Mouse (Mus musculus) small intestine, adult 10 weeks (tissue): ENCODE measurements around the gene Sppl2b. TPM values are rescaled to one million over a fixed set of nuclear protein-coding genes. Genes with fewer than 3 reads are reported as not detected.

ENCODE experiments used
- polyA plus RNA-seq: library from polyadenylated mRNA; stranded (reverse); fragments of 350-450 nt; fragmentation: Illumina TruSeq; extraction: RNeasy Lipid Tissue Mini Kit (QIAGEN cat#74804); gene quantifications from one replicate; pipeline ENCODE4 v1.2.3, GENCODE M21; 2014; ENCODE audit warnings: low replicate concordance

The Sppl2b gene
- polyA plus RNA-seq = 0.11 TPM

DNA sequence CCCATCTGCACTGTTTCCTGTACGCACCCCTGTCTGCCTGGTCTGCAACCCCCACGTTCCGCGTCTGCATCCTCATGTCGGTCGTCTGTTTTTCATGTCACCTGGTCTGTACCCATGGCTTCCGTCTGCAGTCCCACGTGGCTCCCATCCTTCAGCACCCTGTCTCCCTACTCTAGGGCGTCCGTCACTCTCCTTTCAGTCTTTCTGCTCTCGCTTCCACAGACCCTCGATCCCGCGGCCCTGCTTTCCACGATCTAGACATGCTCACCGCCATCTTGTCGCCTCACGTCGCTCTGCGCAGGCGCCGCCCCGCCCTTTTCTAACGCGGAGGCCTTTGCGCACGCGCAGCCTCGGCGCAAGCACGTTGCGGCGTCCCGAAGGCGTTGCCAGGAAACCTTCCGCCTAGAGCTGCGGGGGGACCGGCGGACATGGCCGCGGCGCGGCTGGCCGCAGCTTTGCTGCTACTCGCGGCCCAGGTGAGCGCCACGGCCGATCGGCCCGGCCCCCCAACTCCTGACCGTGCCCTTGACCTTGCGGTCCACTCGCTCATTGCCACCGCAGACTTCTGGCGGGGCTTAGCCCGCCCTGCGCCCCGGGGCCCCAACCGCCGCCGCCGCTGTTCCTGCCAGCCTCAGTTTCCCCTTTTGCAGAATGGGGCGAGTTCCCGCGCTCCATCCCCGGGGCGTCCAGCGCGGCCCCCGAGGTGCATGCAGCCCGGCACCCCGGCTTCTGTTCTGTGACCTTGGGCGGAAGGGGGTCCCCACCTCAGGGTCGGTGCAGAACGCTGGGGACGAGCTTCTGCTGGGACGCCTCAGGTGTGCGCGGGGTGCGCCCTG, at the start of gene Sppl2b, which contains the start of gene Lsm7:
Gene Sppl2b (plus strand): TSS at position 363 of the 836 bp plus-strand sequence.
Gene Lsm7 (minus strand): TSS at position 297 of the 836 bp plus-strand sequence.

DNA sequence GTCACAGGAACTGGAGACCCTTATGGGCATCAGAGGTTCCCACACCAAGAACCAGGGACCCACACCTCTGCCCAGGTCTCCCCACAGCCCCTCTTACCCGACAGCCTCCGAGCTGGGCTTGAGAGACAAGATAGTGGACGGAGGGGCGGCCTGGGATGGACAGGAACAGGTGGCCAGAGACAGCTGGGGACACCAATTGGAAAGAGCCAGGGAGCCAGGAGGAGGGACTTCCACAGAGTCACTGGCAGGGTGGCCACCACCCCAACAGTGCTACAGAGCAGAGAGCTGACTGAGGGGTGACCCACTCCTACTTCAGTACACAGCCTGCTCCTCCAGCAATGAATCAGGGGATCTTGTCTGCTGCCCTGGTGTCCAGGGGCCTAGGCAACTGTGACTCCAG, 41.7 kb upstream of the Sppl2b start, which contains the start of gene Jsrp1:
Gene Jsrp1 (minus strand): TSS at position 133 of the 400 bp plus-strand sequence.

DNA sequence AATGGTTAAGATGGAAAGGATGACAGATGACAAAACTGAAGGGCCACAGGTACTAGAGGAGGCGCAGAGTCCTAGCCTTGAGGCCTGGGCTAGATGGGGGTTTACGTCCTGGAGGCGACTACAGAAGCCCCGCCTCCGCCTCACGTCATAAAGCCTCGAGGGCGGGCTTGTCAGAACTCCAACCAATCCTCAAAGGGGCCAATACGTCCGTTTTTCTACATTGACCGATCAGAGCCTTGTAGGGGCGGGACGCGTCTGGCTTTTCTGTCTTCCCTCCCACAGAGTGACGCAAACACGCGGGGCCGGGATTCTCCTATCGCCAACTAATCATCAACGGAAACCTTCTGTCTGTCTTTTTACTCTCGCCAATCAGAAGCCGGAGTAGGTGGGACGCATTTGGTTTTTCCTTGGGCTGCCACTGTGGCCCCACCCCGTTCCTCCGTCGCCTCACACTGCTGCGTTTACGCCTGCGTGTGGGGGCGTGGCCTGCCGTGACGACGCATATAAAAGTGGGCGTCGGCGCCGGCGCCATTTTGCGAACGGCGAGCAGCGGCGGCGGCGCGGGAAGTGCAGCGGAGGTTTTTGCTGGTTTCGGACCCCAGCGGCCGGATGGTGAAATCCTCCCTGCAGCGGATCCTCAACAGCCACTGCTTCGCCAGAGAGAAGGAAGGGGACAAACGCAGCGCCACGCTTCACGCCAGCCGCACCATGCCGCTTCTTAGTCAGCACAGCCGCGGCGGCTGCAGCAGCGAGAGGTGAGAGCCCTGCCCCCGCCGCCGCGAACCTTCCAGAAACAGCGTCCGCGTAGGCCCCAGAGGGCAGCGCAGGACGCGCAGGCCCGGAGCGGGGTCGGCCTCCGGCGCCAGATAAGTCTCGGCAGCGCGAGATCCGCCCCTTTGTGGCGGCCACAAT, 28.7 kb upstream of the Sppl2b start, which contains the start of gene Oaz1:
Gene Oaz1 (plus strand): TSS at position 506 of the 912 bp plus-strand sequence.

DNA sequence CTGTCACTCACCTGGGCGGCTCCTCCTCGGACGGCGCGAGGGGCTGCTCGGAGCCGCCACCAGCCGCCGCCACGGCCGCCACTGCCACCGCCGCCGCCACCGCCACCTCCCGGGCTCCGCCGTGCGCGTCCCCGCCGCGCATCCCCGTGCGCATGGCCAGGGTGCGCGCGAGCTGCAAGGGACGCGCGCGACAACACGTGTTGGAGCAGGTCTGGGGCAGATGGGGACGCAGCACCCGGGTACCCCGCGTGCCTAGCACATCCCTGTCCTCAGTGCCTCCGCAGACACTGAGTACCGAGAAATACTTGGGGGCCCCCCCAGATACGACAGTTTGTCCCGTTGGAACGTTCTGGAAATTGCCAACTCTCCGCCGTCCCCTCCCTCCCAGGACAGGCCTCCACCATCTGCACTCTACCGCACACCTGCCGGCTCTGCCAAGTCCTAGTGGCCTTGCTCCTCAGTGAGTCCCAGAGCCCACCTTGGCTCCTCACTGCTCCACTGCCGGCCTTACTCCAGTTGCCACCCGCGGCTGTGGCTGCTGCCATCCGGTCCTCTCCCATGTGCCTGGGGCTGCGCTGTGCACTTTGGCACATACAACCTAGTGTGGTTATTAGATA, 11.0 kb upstream of the Sppl2b start, which contains the start of gene Lingo3:
Gene Lingo3 (minus strand): TSS at position 109 of the 617 bp plus-strand sequence.

DNA sequence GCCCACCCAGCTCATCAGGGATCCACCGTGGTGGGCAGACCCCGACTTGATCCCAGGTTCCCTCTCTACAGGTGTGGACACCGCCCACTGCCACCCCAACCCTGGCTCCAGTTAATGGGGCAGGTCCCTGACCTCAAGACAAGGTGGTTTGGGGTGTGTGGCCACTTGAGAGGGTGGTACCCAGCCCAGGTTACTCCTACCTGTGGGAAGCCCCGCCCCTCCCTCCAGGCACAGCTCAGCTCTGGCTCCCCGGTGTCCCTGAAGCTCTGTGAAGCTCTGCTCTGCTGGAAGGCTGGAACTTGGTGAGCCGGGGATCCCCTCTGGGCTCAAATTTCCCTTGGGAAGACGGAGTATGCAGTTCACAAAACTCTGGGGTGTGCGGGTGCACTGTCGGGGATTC, 16.5 kb downstream of the Sppl2b start, which contains the start of gene Tmprss9:
Gene Tmprss9 (plus strand): TSS at position 268 of the 400 bp plus-strand sequence.

DNA sequence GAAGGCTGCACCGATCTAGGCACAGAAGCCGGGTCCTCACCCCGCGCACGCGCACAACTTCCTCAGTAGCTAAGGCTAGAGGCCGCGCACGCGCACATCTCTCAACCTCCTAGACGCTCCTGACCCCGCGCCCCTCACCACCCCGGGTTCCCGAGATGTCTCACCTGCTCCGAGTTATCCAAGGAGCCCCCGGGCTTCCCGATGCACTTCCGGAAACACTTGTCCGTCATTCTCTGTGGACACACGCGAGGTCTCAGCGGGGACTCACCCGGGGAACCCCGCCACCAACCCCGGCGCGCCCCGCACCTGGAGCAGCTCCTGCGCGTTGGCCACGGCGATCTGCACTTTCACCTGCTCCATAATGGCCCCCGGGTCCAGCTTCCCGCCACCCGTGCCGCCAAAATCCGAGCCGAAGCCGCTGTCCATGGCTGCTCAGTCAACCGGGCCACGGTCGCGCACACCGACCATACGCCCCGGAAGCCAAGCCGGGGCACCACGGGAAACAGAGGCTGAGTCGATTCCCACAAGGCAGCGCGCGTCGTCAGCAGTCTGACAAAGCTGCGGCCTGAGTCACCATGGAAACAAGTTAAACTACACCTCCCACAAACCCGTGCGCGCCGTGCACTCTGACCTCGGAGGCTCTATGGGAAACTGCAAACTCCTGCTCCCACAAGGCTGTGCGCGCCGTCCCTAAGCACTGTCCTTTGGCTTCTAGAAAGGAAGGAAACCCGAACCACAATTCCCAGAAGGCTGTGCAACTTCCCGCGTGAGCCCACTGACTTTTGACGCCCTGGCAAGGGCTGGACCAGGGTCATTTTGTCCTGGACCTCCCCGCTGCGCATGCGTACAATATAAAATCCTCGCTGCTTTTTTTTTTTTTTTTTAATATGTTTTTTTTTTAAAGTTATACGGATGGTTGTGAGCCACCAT, 45.5 kb downstream of the Sppl2b start, which contains the start of gene Timm13:
Gene Timm13 (minus strand): TSS at position 652 of the 930 bp plus-strand sequence.

DNA sequence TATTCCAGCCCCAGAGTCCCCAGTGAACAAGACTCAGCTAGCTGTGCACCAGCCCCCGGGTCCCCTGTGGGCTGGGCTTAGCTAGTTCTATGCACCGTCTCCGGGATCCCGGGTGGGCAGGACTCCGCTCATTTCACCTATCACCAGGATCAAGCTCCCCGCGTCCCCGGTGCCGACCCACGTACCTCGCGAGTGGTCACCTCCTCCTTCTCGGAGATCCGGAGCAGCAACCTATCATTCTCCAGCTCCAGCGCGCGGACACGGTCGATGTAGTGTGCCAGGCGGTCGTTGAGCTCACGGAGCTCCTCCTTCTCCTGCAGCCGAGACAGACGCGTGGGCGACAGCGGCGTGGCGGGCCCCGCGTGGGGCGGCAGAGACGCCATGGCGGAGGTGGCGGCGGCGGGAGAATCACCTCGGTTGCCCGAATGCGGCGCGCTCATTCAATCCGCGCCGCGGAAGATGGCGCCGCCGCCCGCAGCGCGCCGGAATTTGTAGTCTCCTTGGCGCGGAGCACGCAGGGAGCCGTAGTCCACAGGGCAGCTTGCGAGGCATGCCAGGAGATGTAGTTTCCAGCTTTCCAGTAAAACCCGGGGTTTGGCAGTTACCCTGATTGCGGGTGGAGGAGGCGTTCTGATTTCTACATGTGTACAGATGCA, 62.8 kb downstream of the Sppl2b start, which contains the start of gene Lmnb2:
Gene Lmnb2 (minus strand): TSS at position 467 of the 656 bp plus-strand sequence.

Other genes with a start within 250 kb of the Sppl2b start
- not detected for gene Gm49322, start 249.3 kb upstream of the Sppl2b start, polyA plus RNA-seq
- gene Csnk1g2, start 232.4 kb upstream of the Sppl2b start, polyA plus RNA-seq = 0.41 TPM
- gene Btbd2, start 198.2 kb upstream of the Sppl2b start, polyA plus RNA-seq = 0.19 TPM
- 0.56 TPM for gene Mknk2, start 177.2 kb upstream of the Sppl2b start, polyA plus RNA-seq
- 2.5 TPM for gene Mob3a, start 153.3 kb upstream of the Sppl2b start, polyA plus RNA-seq
- gene Izumo4, start 153.1 kb upstream of the Sppl2b start, polyA plus RNA-seq = not detected
- 7.6 TPM for gene Ap3d1, start 113.0 kb upstream of the Sppl2b start, polyA plus RNA-seq
- gene Dot1l, start 100.1 kb upstream of the Sppl2b start, polyA plus RNA-seq = 4.4 TPM
- 1.9 TPM for gene Sf3a2, start 57.1 kb upstream of the Sppl2b start, polyA plus RNA-seq
- gene Plekhj1, start 56.6 kb upstream of the Sppl2b start, polyA plus RNA-seq = not detected
- not detected for gene Amh, start 50.0 kb upstream of the Sppl2b start, polyA plus RNA-seq
- not detected for gene Jsrp1, start 41.8 kb upstream of the Sppl2b start, polyA plus RNA-seq
- 174 TPM for gene Oaz1, start 28.6 kb upstream of the Sppl2b start, polyA plus RNA-seq
- not detected for gene Lingo3, start 11.2 kb upstream of the Sppl2b start, polyA plus RNA-seq
- not detected for gene Lsm7, start 66 bp upstream of the Sppl2b start, polyA plus RNA-seq
- not detected for gene Tmprss9, start 16.6 kb downstream of the Sppl2b start, polyA plus RNA-seq
- gene Timm13, start 45.7 kb downstream of the Sppl2b start, polyA plus RNA-seq = not detected
- 0.45 TPM for gene Lmnb2, start 63.0 kb downstream of the Sppl2b start, polyA plus RNA-seq
- 9.7 TPM for gene Gadd45b, start 74.8 kb downstream of the Sppl2b start, polyA plus RNA-seq
- gene Gng7, start 159.7 kb downstream of the Sppl2b start, polyA plus RNA-seq = not detected
- 0.15 TPM for gene Diras1, start 170.4 kb downstream of the Sppl2b start, polyA plus RNA-seq
- gene Slc39a3, start 182.2 kb downstream of the Sppl2b start, polyA plus RNA-seq = 0.19 TPM
- gene Sgta, start 204.9 kb downstream of the Sppl2b start, polyA plus RNA-seq = 0.41 TPM
- not detected for gene Thop1, start 214.8 kb downstream of the Sppl2b start, polyA plus RNA-seq
- gene Creb3l3, start 243.6 kb downstream of the Sppl2b start, polyA plus RNA-seq = 29.5 TPM